Mouse (Mus musculus): ENCODE measurements around the gene Cbx4. TPM values are rescaled to one million over a fixed set of nuclear protein-coding genes. Genes with fewer than 3 reads are reported as not detected.

The Cbx4 gene
- polyA plus RNA-seq, 1 experiment from 2014 or later = 9.2 TPM

DNA sequence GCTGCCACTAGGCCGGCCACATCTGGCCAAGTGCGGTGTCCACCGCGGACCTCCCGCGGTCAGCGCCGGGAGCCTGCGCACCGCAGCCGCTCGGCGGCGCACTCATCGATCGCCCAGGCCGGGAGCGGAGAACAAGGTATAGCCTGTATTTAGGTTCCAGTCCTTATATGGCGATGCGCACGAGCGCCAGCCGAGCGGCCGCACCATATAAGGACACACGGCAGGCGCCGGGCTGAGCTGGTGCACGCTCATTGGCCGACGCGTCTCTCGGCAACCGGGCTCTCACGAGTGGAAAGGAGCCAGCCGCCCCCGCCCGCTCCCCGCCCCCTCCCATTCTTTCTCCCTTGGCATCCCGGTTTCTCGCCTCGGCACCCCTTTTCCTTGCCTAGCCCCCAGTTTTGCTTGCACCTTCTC is 32.8 kb downstream of the Cbx4 start:
- ATAC-seq (ENCODE audit: insufficient number of reproducible peaks, insufficient read depth, low FRiP score, low read depth) = peak; percentile 89
- under 1% methylated on average over 39 of the region's 42 CpGs for WGBS
- Histone ChIP-seq H3K4me3 (ENCODE audit: control insufficient read depth in 1 of 2, insufficient read depth in 1 of 2, low read depth in 1 of 2, low read length in 2 of 2) (peak overlapping the region; percentile 26 to 39), H3K36me3 (ENCODE audit: control insufficient read depth, insufficient read depth, low read length) (no peaks in the 10 kb centered on the region), H3K9ac (ENCODE audit: low read length) (peak overlapping the region; percentile 74), H3K4me1 (ENCODE audit: control insufficient read depth in 2 of 2, insufficient read depth in 2 of 2, low read length in 2 of 2) (peaks cover 28 to 40% of the 10 kb centered on the region in 2 experiments), H3K27ac (replicated peaks in 1 of 2; ENCODE audit: control insufficient read depth in 1 of 2, insufficient read depth in 1 of 2, low read depth in 2 of 2, low read length in 2 of 2) (peak overlapping the region; percentile 32 to 85), H3K4me2 (ENCODE audit: low read length) (peak overlapping the region; percentile 97), H3K27me3 (ENCODE audit: control insufficient read depth, insufficient read depth, low read length) (peaks cover 75% of the 10 kb centered on the region), H3K9me3 (ENCODE audit: control insufficient read depth, low read length) (no peaks in the 10 kb centered on the region)

DNA sequence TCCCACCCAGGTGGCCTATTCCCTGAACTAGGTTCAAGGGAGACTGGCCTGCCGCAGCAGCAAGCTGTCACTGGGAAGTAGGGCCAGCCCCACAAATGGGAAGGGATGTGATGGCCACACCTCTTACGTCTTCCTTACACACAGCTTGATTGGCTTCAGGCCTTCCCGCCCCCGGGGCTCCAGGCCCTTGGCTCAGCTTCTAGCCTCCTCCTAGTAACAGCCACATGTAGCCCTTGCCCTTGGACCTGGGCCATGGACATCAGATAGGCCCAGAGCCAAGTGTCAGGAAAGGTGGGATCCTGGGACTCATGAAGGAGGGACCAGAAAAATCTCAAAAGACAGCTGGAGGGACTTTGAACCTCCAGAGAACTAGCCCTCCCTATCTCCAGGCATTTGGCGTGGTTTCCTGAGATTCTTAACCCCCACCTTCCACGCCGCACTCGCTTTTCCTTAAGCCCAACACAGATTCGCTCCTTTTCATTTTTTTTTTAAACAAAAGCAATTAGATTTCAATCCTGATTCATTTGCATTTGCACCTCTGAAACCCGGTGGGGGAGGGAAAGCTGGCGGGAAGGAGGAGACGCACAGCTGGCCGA is 33.3 kb downstream of the Cbx4 start:
- Histone ChIP-seq H3K36me3 (ENCODE audit: control insufficient read depth, insufficient read depth, low read length) (no peaks in the 10 kb centered on the region), H3K27me3 (ENCODE audit: control insufficient read depth, insufficient read depth, low read length) (peaks cover 75% of the 10 kb centered on the region), H3K4me1 (ENCODE audit: control insufficient read depth in 2 of 2, insufficient read depth in 2 of 2, low read length in 2 of 2) (peaks cover 25 to 39% of the 10 kb centered on the region in 2 experiments), H3K4me2 (ENCODE audit: low read length) (peak overlapping the region; percentile 97), H3K9ac (ENCODE audit: low read length) (peak overlapping the region; percentile 74), H3K4me3 (ENCODE audit: control insufficient read depth in 1 of 2, insufficient read depth in 1 of 2, low read depth in 1 of 2, low read length in 2 of 2) (peak overlapping the region; percentile 26 to 39), H3K27ac (replicated peaks in 1 of 2; ENCODE audit: control insufficient read depth in 1 of 2, insufficient read depth in 1 of 2, low read depth in 2 of 2, low read length in 2 of 2) (peak overlapping the region; percentile 32 to 85), H3K9me3 (ENCODE audit: control insufficient read depth, low read length) (no peaks in the 10 kb centered on the region)
- peak; percentile 31; the same call in 1 of the 2 replicates for ATAC-seq (ENCODE audit: insufficient number of reproducible peaks, insufficient read depth, low FRiP score, low read depth)
- 2% methylated on average over 13 of the region's 13 CpGs for WGBS

DNA sequence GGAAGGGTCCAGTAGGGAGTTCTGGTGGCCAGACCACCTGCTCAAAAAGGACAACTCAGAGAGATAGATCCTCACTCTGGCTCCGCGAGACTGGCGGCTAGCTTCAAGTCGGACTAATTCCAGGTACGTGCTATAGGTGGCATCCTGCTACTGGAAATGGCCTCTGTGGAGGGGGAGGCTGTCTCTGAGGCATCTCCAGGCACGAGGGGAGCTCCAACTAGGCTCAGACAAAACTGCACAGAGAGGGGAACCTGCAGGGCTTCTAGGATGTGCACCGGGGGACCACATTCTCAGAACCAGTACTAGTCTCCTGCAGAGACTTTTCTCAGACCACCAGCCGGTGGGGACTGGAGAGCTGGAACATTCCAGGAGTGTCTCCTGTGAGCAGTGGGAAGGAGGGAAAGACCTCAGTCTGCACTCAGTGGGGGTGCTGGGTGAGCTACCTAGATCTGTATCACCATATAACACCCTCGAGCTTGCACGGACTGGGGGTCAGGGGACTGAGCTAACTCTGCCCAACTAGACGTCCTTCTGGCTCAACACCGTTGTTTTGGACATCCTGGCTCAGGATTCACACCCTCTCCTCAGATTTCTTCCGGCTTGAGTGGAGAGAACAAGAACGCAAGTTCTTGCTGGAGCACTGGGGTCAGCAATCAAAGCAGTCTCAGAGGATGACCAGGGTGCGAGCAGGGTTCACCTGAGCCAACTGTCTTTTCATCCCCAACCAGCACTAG is 33.9 kb downstream of the Cbx4 start:
- no peak for ATAC-seq (ENCODE audit: insufficient number of reproducible peaks, insufficient read depth, low FRiP score, low read depth)
- Histone ChIP-seq H3K4me3 (ENCODE audit: control insufficient read depth in 1 of 2, insufficient read depth in 1 of 2, low read depth in 1 of 2, low read length in 2 of 2) (no peak overlapping the region), H3K4me1 (ENCODE audit: control insufficient read depth in 2 of 2, insufficient read depth in 2 of 2, low read length in 2 of 2) (peaks cover 23 to 40% of the 10 kb centered on the region in 2 experiments), H3K4me2 (ENCODE audit: low read length) (peak overlapping the region; percentile 97; the same call in 1 of the 2 replicates), H3K36me3 (ENCODE audit: control insufficient read depth, insufficient read depth, low read length) (no peaks in the 10 kb centered on the region), H3K9me3 (ENCODE audit: control insufficient read depth, low read length) (no peaks in the 10 kb centered on the region), H3K27ac (replicated peaks in 1 of 2; ENCODE audit: control insufficient read depth in 1 of 2, insufficient read depth in 1 of 2, low read depth in 2 of 2, low read length in 2 of 2) (0 out of 4 replicates have a peak overlapping the region, but pooled peaks of 1 of the 2 experiments have one; percentile 85), H3K27me3 (ENCODE audit: control insufficient read depth, insufficient read depth, low read length) (peaks cover 75% of the 10 kb centered on the region), H3K9ac (ENCODE audit: low read length) (0 out of 2 replicates have a peak overlapping the region, but pooled peaks have one; percentile 74)
- 3% methylated on average over 15 of the region's 15 CpGs for WGBS

DNA sequence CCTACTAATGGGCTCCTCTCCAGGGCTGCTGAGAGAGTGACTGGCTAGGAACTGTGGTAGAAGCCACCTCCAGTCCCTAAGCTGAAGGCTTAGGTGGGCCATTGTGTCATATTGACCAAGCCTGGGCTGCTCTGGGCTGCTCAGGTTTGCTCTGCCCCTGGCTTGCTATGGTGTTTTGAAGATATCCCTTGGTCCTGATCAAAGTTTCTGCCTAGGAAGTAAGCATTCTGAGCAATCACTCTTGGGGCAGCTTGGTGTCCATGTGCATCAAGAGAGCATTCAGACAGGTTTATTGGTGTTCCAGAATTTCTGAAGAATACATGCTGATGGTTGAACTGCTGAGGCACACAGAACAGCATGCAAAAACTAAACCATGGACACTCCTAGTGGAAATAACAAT is 34.6 kb downstream of the Cbx4 start:
- ATAC-seq (ENCODE audit: insufficient number of reproducible peaks, insufficient read depth, low FRiP score, low read depth) = no peak
- H3K9ac ChIP-seq (ENCODE audit: low read length) = no peak overlapping the region
- H3K4me2 ChIP-seq (ENCODE audit: low read length) = no peak overlapping the region
- H3K4me1 ChIP-seq (ENCODE audit: control insufficient read depth in 2 of 2, insufficient read depth in 2 of 2, low read length in 2 of 2) = peaks cover 28 to 46% of the 10 kb centered on the region in 2 experiments
- no peaks in the 10 kb centered on the region for H3K9me3 ChIP-seq (ENCODE audit: control insufficient read depth, low read length)
- H3K27me3 ChIP-seq (ENCODE audit: control insufficient read depth, insufficient read depth, low read length) = peaks cover 82% of the 10 kb centered on the region
- no peak overlapping the region for H3K4me3 ChIP-seq (ENCODE audit: control insufficient read depth in 1 of 2, insufficient read depth in 1 of 2, low read depth in 1 of 2, low read length in 2 of 2)
- no peaks in the 10 kb centered on the region for H3K36me3 ChIP-seq (ENCODE audit: control insufficient read depth, insufficient read depth, low read length)
- H3K27ac ChIP-seq (replicated peaks in 1 of 2; ENCODE audit: control insufficient read depth in 1 of 2, insufficient read depth in 1 of 2, low read depth in 2 of 2, low read length in 2 of 2) = no peak overlapping the region

DNA sequence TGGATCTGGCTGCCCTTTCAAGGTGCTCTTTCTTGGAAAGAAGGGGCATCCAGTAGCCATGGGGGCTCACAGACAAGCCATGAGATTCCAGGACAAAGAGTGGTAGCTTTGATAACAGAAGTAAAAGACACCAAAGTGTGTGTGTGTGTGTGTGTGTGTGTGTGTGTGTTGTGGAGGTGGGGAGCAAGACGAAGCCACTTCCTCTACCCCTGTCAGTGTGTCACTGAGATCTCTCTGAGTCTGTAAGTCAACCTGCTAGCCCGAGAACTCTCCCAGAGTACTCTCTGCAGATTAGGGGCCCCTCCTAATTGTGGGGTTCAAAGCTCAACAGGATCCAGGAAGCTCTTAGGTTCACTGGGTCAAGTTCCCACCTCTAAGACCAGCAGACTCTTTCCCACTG is 35.7 kb downstream of the Cbx4 start:
- no peaks in the 10 kb centered on the region for H3K9me3 ChIP-seq (ENCODE audit: control insufficient read depth, low read length)
- H3K9ac ChIP-seq (ENCODE audit: low read length) = no peak overlapping the region
- H3K27me3 ChIP-seq (ENCODE audit: control insufficient read depth, insufficient read depth, low read length) = peaks cover 88% of the 10 kb centered on the region
- H3K36me3 ChIP-seq (ENCODE audit: control insufficient read depth, insufficient read depth, low read length) = no peaks in the 10 kb centered on the region
- H3K4me1 ChIP-seq (ENCODE audit: control insufficient read depth in 2 of 2, insufficient read depth in 2 of 2, low read length in 2 of 2) = peaks cover 28 to 43% of the 10 kb centered on the region in 2 experiments
- WGBS = 11% methylated on average over 2 of the region's 2 CpGs
- H3K4me2 ChIP-seq (ENCODE audit: low read length) = no peak overlapping the region
- no peak overlapping the region for H3K27ac ChIP-seq (replicated peaks in 1 of 2; ENCODE audit: control insufficient read depth in 1 of 2, insufficient read depth in 1 of 2, low read depth in 2 of 2, low read length in 2 of 2)
- H3K4me3 ChIP-seq (ENCODE audit: control insufficient read depth in 1 of 2, insufficient read depth in 1 of 2, low read depth in 1 of 2, low read length in 2 of 2) = no peak overlapping the region
- no peak for ATAC-seq (ENCODE audit: insufficient number of reproducible peaks, insufficient read depth, low FRiP score, low read depth)

DNA sequence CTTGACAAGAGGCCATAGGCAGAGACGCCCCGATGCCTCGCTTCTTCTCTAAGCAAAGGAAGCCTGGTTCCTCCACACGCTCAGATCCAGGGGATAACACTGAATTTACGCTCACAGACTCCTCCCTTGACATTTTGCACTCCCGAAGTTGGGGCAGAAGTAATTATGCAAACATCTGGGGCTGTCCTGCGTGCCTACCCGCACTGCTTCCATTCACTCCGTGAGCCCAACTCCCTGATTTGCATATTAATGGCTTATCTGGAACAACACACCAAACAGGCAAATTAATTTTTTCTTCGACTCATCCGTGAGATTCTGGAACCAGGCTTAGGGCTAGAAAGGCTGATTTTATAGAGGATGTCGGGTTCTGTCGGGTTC is 37.9 kb downstream of the Cbx4 start:
- peaks cover 93% of the 10 kb centered on the region for H3K27me3 ChIP-seq (ENCODE audit: control insufficient read depth, insufficient read depth, low read length)
- H3K36me3 ChIP-seq (ENCODE audit: control insufficient read depth, insufficient read depth, low read length) = no peaks in the 10 kb centered on the region
- H3K4me2 ChIP-seq (ENCODE audit: low read length) = 0 out of 2 replicates have a peak overlapping the region, but pooled peaks have one; percentile 63
- H3K4me1 ChIP-seq (ENCODE audit: control insufficient read depth in 2 of 2, insufficient read depth in 2 of 2, low read length in 2 of 2) = peaks cover 26 to 41% of the 10 kb centered on the region in 2 experiments
- no peak overlapping the region for H3K27ac ChIP-seq (replicated peaks in 1 of 2; ENCODE audit: control insufficient read depth in 1 of 2, insufficient read depth in 1 of 2, low read depth in 2 of 2, low read length in 2 of 2)
- H3K9ac ChIP-seq (ENCODE audit: low read length) = no peak overlapping the region
- peak overlapping the region in 1 of 2 experiments; percentile 35; a peak in 1 of 4 replicates for H3K4me3 ChIP-seq (ENCODE audit: control insufficient read depth in 1 of 2, insufficient read depth in 1 of 2, low read depth in 1 of 2, low read length in 2 of 2)
- WGBS = 2% methylated on average over 13 of the region's 13 CpGs
- no peaks in the 10 kb centered on the region for H3K9me3 ChIP-seq (ENCODE audit: control insufficient read depth, low read length)
- no peak for ATAC-seq (ENCODE audit: insufficient number of reproducible peaks, insufficient read depth, low FRiP score, low read depth)

DNA sequence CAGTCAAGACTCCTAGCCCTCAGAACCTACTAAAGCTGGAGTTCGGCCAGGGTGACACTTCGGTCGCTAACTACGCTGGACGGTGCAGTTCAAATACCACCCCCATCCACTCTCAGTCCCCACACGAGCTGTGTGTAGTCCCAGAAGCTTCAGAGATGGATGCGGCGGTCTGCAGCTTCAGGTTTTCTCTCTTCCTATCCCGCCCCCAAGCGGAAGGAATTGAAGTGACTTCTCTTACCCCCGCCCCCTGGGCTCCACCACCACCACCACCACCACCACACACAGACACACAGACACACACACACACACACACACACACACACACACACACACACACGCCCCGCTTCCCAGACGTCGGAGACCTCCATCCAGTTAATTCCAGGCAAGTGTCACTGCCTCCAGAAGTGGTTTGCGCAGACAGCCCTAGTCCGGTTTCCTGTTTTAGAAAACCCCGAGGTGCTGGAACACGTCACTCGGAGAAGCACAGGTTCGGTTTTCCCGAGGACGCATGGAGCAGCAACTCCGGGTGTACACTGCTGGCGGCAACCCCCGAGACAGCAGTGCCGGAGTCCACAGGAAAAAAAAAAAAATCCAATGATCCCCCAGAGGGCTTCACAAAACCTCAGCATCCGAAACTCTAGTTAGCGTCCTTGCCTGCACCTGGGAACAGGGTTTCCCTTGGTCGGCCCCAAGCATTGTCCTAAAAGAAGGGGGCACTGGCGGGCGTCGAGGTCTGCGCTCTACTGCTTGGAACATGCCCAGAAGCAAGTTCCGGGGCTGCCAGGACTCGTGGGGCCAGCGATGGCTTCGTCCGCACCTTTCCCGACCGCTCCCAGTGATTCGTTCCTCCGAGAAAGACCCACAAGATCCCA is 38.5 kb downstream of the Cbx4 start:
- ATAC-seq (ENCODE audit: insufficient number of reproducible peaks, insufficient read depth, low FRiP score, low read depth) = no peak

More for the DNA sequence above, 38.5 kb downstream of the Cbx4 start:
- 1% methylated on average over 43 of the region's 43 CpGs for WGBS
- H3K4me1 ChIP-seq (ENCODE audit: control insufficient read depth in 2 of 2, insufficient read depth in 2 of 2, low read length in 2 of 2) = peaks cover 23 to 39% of the 10 kb centered on the region in 2 experiments
- no peaks in the 10 kb centered on the region for H3K9me3 ChIP-seq (ENCODE audit: control insufficient read depth, low read length)
- H3K9ac ChIP-seq (ENCODE audit: low read length) = no peak overlapping the region; the same call in 1 of the 2 replicates
- no peaks in the 10 kb centered on the region for H3K36me3 ChIP-seq (ENCODE audit: control insufficient read depth, insufficient read depth, low read length)
- H3K4me3 ChIP-seq (ENCODE audit: control insufficient read depth in 1 of 2, insufficient read depth in 1 of 2, low read depth in 1 of 2, low read length in 2 of 2) = peak overlapping the region; percentile 28 to 35
- H3K4me2 ChIP-seq (ENCODE audit: low read length) = peak overlapping the region; percentile 63
- H3K27ac ChIP-seq (replicated peaks in 1 of 2; ENCODE audit: control insufficient read depth in 1 of 2, insufficient read depth in 1 of 2, low read depth in 2 of 2, low read length in 2 of 2) = no peak overlapping the region
- peaks cover 98% of the 10 kb centered on the region for H3K27me3 ChIP-seq (ENCODE audit: control insufficient read depth, insufficient read depth, low read length)
